Mouse (Mus musculus) spleen, adult 2 months (tissue): ENCODE measurements around the gene Setd1a.

Experiments used
- CTCF ChIP-seq: fragments of 200-500 bp; IDR thresholded peaks from 2 replicates; pipeline ENCODE4 v1.5.1; 2011; ENCODE audit warnings: mild to moderate bottlenecking, inconsistent platforms; ENCODE audit not compliant: insufficient read depth, insufficient read length, insufficient replicate concordance; ENCODE audit errors: extremely low read depth
- POLR2A ChIP-seq: fragments of 200-500 bp; IDR thresholded peaks from 2 replicates; pipeline ENCODE4 v1.6.1; 2011; ENCODE audit warnings: low read depth, low read length, inconsistent platforms

- TF ChIP-seq POLR2A (no peak), CTCF (peak; percentile 86; the same call in 1 of the 2 replicates)
Observed at GRCm38 (mm10) chr7:127800435-127801009, 24.1 kb downstream of the Setd1a start, which contains the start of gene Hsd3b7.
